21 mouse cellular contexts compared by ENCODE assay signal in genomic region chr19:38323726-38324125, GRCm38 (mm10). TPM values are rescaled to one million over a fixed set of nuclear protein-coding genes. Genes with fewer than 3 reads are reported as not detected.
DNase-seq lines count a peak whose midpoint lies in the region; ATAC-seq and TF ChIP-seq lines count a peak whose summit lies in the region.
"Had no signal": no experiment of that assay in that cellular context is flagged by ENCODE, and none has a peak within 500 bp of the region (broad histone marks: within the 10 kb centered on the region; RNA-seq: fewer than 3 reads in every experiment).

No protein-coding gene starts in this region.

- H3K36me3 ChIP-seq in forebrain, embryonic 15.5 days: no peaks in the 10 kb centered on the region
- H3K36me3 ChIP-seq in forebrain, embryonic 12.5 days (replicated peaks): no peaks in the 10 kb centered on the region
- H3K36me3 ChIP-seq in ES-Bruce4 (ENCODE audit: control insufficient read depth, insufficient read depth, low read length, poor library complexity, severe bottlenecking): no peaks in the 10 kb centered on the region
- H3K36me3 ChIP-seq in forebrain, postnatal 0 days (ENCODE audit: insufficient read depth): no peaks in the 10 kb centered on the region
- no peaks in the 10 kb centered on the region for H3K36me3 ChIP-seq in intestine, embryonic 16.5 days (ENCODE audit: control insufficient read depth, insufficient read depth, low read length)
- no peaks in the 10 kb centered on the region for H3K36me3 ChIP-seq in heart, embryonic 11.5 days (ENCODE audit: control insufficient read depth, insufficient read depth, low read length)
- H3K36me3 ChIP-seq: embryonic facial prominence, embryonic 10.5 days; heart, embryonic 13.5 days; limb, embryonic 10.5 days; neural tube, embryonic 12.5 days had no signal

- H3K9me3 ChIP-seq in forebrain, embryonic 15.5 days: no peaks in the 10 kb centered on the region
- H3K9me3 ChIP-seq in forebrain, embryonic 12.5 days: no peaks in the 10 kb centered on the region
- no peaks in the 10 kb centered on the region for H3K9me3 ChIP-seq in ES-Bruce4 (replicated peaks; ENCODE audit: control insufficient read depth, insufficient read depth, low read length, poor library complexity, severe bottlenecking)
- H3K9me3 ChIP-seq in forebrain, postnatal 0 days (ENCODE audit: low read length): no peaks in the 10 kb centered on the region
- no peaks in the 10 kb centered on the region for H3K9me3 ChIP-seq in intestine, embryonic 16.5 days (ENCODE audit: control insufficient read depth, low read length)
- no peaks in the 10 kb centered on the region for H3K9me3 ChIP-seq in heart, embryonic 11.5 days (replicated peaks; ENCODE audit: control insufficient read depth, low read length)
- H3K9me3 ChIP-seq: embryonic facial prominence, embryonic 10.5 days; heart, embryonic 13.5 days; limb, embryonic 10.5 days; neural tube, embryonic 12.5 days had no signal

- no peaks in the 10 kb centered on the region; the same call in 1 of the 2 replicates for H3K4me1 ChIP-seq in forebrain, embryonic 15.5 days
- H3K4me1 ChIP-seq in forebrain, embryonic 12.5 days: peaks cover 8% of the 10 kb centered on the region
- H3K4me1 ChIP-seq in ES-Bruce4 (ENCODE audit: control insufficient read depth, insufficient read depth, low read length): peaks cover 2% of the 10 kb centered on the region
- H3K4me1 ChIP-seq in forebrain, postnatal 0 days (ENCODE audit: insufficient read depth): no peaks in the 10 kb centered on the region
- H3K4me1 ChIP-seq in intestine, embryonic 16.5 days (ENCODE audit: control insufficient read depth, insufficient read depth, low read length): no peaks in the 10 kb centered on the region
- H3K4me1 ChIP-seq in heart, embryonic 11.5 days (ENCODE audit: control insufficient read depth, insufficient read depth, low read length): no peaks in the 10 kb centered on the region
- H3K4me1 ChIP-seq: limb, embryonic 10.5 days; neural tube, embryonic 12.5 days had no signal

- ATAC-seq in forebrain, embryonic 15.5 days (replicated peaks): peak; percentile 54; the same call in 1 of the 2 replicates
- no peak for ATAC-seq in forebrain, embryonic 12.5 days (ENCODE audit: low FRiP score)
- ATAC-seq in forebrain, postnatal 0 days: peak; percentile 50; the same call in 1 of the 2 replicates
- no peak for ATAC-seq in intestine, embryonic 16.5 days
- ATAC-seq in heart, embryonic 11.5 days (replicated peaks; ENCODE audit: insufficient number of reproducible peaks, low FRiP score, low TSS enrichment): no peak
- ATAC-seq: inflammation-experienced regulatory T-cells, adult 6 months; liver, postnatal 0 days had no signal

- 0 out of 2 replicates have a peak overlapping the region, but pooled peaks have one; percentile 3 for H3K27ac ChIP-seq in forebrain, embryonic 15.5 days (replicated peaks)
- H3K27ac ChIP-seq in forebrain, embryonic 12.5 days: no peak overlapping the region
- peak overlapping the region; percentile 70 for H3K27ac ChIP-seq in ES-Bruce4 (ENCODE audit: insufficient read depth, low read length)
- no peak overlapping the region for H3K27ac ChIP-seq in forebrain, postnatal 0 days (ENCODE audit: low read depth, low read length)
- H3K27ac ChIP-seq in intestine, embryonic 16.5 days (ENCODE audit: low read length): no peak overlapping the region
- H3K27ac ChIP-seq in heart, embryonic 11.5 days (ENCODE audit: low read depth, low read length): no peak overlapping the region
- H3K27ac ChIP-seq: embryonic facial prominence, embryonic 10.5 days; heart, embryonic 13.5 days; left cerebral cortex, adult 2 months; limb, embryonic 10.5 days; neural tube, embryonic 12.5 days had no signal

- no peaks in the 10 kb centered on the region for H3K27me3 ChIP-seq in forebrain, embryonic 15.5 days
- H3K27me3 ChIP-seq in forebrain, embryonic 12.5 days: no peaks in the 10 kb centered on the region; the same call in 1 of the 2 replicates
- no peaks in the 10 kb centered on the region for H3K27me3 ChIP-seq in ES-Bruce4 (ENCODE audit: control insufficient read depth, insufficient read depth, low read length, poor library complexity, severe bottlenecking)
- no peaks in the 10 kb centered on the region for H3K27me3 ChIP-seq in forebrain, postnatal 0 days (ENCODE audit: insufficient read depth, low read length)
- H3K27me3 ChIP-seq in intestine, embryonic 16.5 days (replicated peaks; ENCODE audit: control insufficient read depth, insufficient read depth, low read length): no peaks in the 10 kb centered on the region
- no peaks in the 10 kb centered on the region for H3K27me3 ChIP-seq in heart, embryonic 11.5 days (ENCODE audit: control insufficient read depth, insufficient read depth, low read length)
- H3K27me3 ChIP-seq: heart, embryonic 13.5 days; neural tube, embryonic 12.5 days had no signal

- no peak for TF ChIP-seq EP300 in ES-Bruce4 (IDR thresholded peaks at IDR 0.05; ENCODE audit: insufficient read depth, low read depth, low read length)

- TF ChIP-seq CTCF in ES-Bruce4 (IDR thresholded peaks at IDR 0.05; ENCODE audit: low read depth, low read length): no peak
- TF ChIP-seq CTCF in forebrain, postnatal 0 days (IDR thresholded peaks at IDR 0.05; ENCODE audit: low read depth): no peak

- TF ChIP-seq POLR2A in ES-Bruce4 (IDR thresholded peaks at IDR 0.05; ENCODE audit: insufficient read depth, low read length): no peak

- peak; percentile 17 for DNase-seq in 416B (ENCODE audit: low read depth)
- no peak for DNase-seq in forebrain, postnatal 0 days
- DNase-seq: adrenal gland, postnatal 10 days; heart, adult 11 months; kidney, adult 8-10 months; kidney, postnatal 14 days; liver, postnatal 0 days; lung, postnatal 10 days; thymus, postnatal 4 days had no signal

- H3K9ac ChIP-seq in forebrain, embryonic 15.5 days (replicated peaks): no peak overlapping the region
- no peak overlapping the region for H3K9ac ChIP-seq in forebrain, embryonic 12.5 days
- H3K9ac ChIP-seq in ES-Bruce4 (ENCODE audit: low read depth, poor library complexity, severe bottlenecking): peak overlapping the region; percentile 87; the same call in 1 of the 2 replicates
- H3K9ac ChIP-seq in forebrain, postnatal 0 days: no peak overlapping the region
- no peak overlapping the region for H3K9ac ChIP-seq in intestine, embryonic 16.5 days (ENCODE audit: low read depth, low read length)
- no peak overlapping the region for H3K9ac ChIP-seq in heart, embryonic 11.5 days (ENCODE audit: low read depth, low read length)
- H3K9ac ChIP-seq: heart, embryonic 13.5 days; liver, postnatal 0 days; neural tube, embryonic 12.5 days had no signal

- H3K4me3 ChIP-seq in forebrain, embryonic 15.5 days: no peak overlapping the region
- no peak overlapping the region for H3K4me3 ChIP-seq in forebrain, embryonic 12.5 days (replicated peaks)
- no peak overlapping the region for H3K4me3 ChIP-seq in ES-Bruce4 (ENCODE audit: low read depth, low read length)
- no peak overlapping the region for H3K4me3 ChIP-seq in forebrain, postnatal 0 days (ENCODE audit: low read depth, low read length)
- no peak overlapping the region for H3K4me3 ChIP-seq in intestine, embryonic 16.5 days (ENCODE audit: low read length)
- H3K4me3 ChIP-seq in heart, embryonic 11.5 days (ENCODE audit: low read depth, low read length): no peak overlapping the region
- H3K4me3 ChIP-seq: embryonic facial prominence, embryonic 10.5 days; heart, embryonic 13.5 days; left cerebral cortex, adult 2 months; limb, embryonic 10.5 days; neural tube, embryonic 12.5 days had no signal

- H3K4me2 ChIP-seq in forebrain, embryonic 15.5 days (replicated peaks): no peak overlapping the region
- no peak overlapping the region for H3K4me2 ChIP-seq in forebrain, embryonic 12.5 days
- H3K4me2 ChIP-seq in forebrain, postnatal 0 days (ENCODE audit: low read depth): no peak overlapping the region
- H3K4me2 ChIP-seq in intestine, embryonic 16.5 days (ENCODE audit: low read depth, low read length): no peak overlapping the region
- H3K4me2 ChIP-seq in heart, embryonic 11.5 days: no peak overlapping the region
- H3K4me2 ChIP-seq: heart, embryonic 13.5 days had no signal

RNA-seq across cellular contexts. Expression of gene Lgi1, which starts 59.4 kb away (rescaled TPM):
- polyA plus RNA-seq in forebrain, embryonic 15.5 days (2015; fragmentation: Nextera tagmentation; extraction: Ambion mirVana): 13.0 and 14.4 TPM in 2 replicates
- polyA plus RNA-seq in forebrain, embryonic 12.5 days (2016; fragmentation: Nextera tagmentation; extraction: Ambion mirVana): 2.1 and 2.4 TPM in 2 replicates
- polyA plus RNA-seq in ES-Bruce4 (2011; ENCODE audit: insufficient read depth, insufficient read length, low read depth, missing spikeins): 28.1 and 32.6 TPM in 2 replicates
- 19.2 and 20.3 TPM in 2 replicates for total RNA-seq in forebrain, postnatal 0 days (2014; rRNA removed)
- 19.3 and 25.7 TPM in 2 replicates for polyA plus RNA-seq in forebrain, postnatal 0 days (2015; fragmentation: Nextera tagmentation; extraction: Ambion mirVana)
- polyA plus RNA-seq in intestine, embryonic 16.5 days (2015; fragmentation: Nextera tagmentation; extraction: Ambion mirVana): 0.46 and 0.51 TPM in 2 replicates
- 0.31 and 0.84 TPM in 2 replicates for polyA plus RNA-seq in heart, embryonic 11.5 days (2014; fragmentation: Nextera tagmentation; extraction: Ambion mirVana)
- total RNA-seq: liver, adult 2 months had no signal
- polyA plus RNA-seq: heart, embryonic 13.5 days; liver, adult 2 months; liver, postnatal 0 days had no signal

Comparison
In these comparisons a context has a peak if more than half of its experiments do, and no peak if none do; other contexts are left out.
1. ATAC-seq: peak in forebrain, embryonic 15.5 days (single experiment) and forebrain, postnatal 0 days (single experiment); none in forebrain, embryonic 12.5 days (single experiment), intestine, embryonic 16.5 days (single experiment) and heart, embryonic 11.5 days (single experiment).
2. H3K27ac ChIP-seq: peak in forebrain, embryonic 15.5 days (single experiment) and ES-Bruce4 (single experiment); none in forebrain, embryonic 12.5 days (single experiment), forebrain, postnatal 0 days (single experiment), intestine, embryonic 16.5 days (single experiment) and heart, embryonic 11.5 days (single experiment).